Mouse (Mus musculus): ENCODE results near the gene Rad51. TPM values are rescaled to one million over a fixed set of nuclear protein-coding genes. Genes with fewer than 3 reads are reported as not detected.

The Rad51 gene
- polyA plus RNA-seq, 1 experiment = 22.1 TPM

- DNase-seq = no peak
- no peak for TF ChIP-seq POLR2A (IDR thresholded peaks at IDR 0.05; ENCODE audit: control insufficient read depth, extremely low read depth, insufficient read depth, low read length, poor library complexity)
- Histone ChIP-seq H3K4me1 (replicated peaks; ENCODE audit: control insufficient read depth, insufficient read depth, low read length) (no peaks in the 10 kb centered on the region), H3K4me3 (ENCODE audit: control insufficient read depth, insufficient read depth, low read length) (no peak overlapping the region), H3K27ac (ENCODE audit: control insufficient read depth, insufficient read depth, low read length) (no peak overlapping the region), H3K36me3 (ENCODE audit: control insufficient read depth, insufficient read depth, low read length) (peaks cover 5% of the 10 kb centered on the region; the same call in 1 of the 2 replicates), H3K27me3 (ENCODE audit: control insufficient read depth, insufficient read depth, low read length) (no peaks in the 10 kb centered on the region)
- WGBS = 79% methylated on average over 6 of the region's 6 CpGs
These were observed 63.0 kb downstream of the Rad51 start for GRCm38 (mm10) chr2:119175614-119176013.

- Histone ChIP-seq H3K4me1 (replicated peaks; ENCODE audit: control insufficient read depth, insufficient read depth, low read length) (no peaks in the 10 kb centered on the region), H3K4me3 (ENCODE audit: control insufficient read depth, insufficient read depth, low read length) (no peak overlapping the region), H3K27ac (ENCODE audit: control insufficient read depth, insufficient read depth, low read length) (no peak overlapping the region), H3K36me3 (ENCODE audit: control insufficient read depth, insufficient read depth, low read length) (peaks cover 5% of the 10 kb centered on the region; the same call in 1 of the 2 replicates), H3K27me3 (ENCODE audit: control insufficient read depth, insufficient read depth, low read length) (no peaks in the 10 kb centered on the region)
- no peak for TF ChIP-seq POLR2A (IDR thresholded peaks at IDR 0.05; ENCODE audit: control insufficient read depth, extremely low read depth, insufficient read depth, low read length, poor library complexity)
- no peak for TF ChIP-seq CTCF (IDR thresholded peaks at IDR 0.05; ENCODE audit: borderline replicate concordance, control insufficient read depth, extremely low read depth, insufficient read depth, low read length, poor library complexity)
- WGBS = 93% methylated on average over 3 of the region's 3 CpGs
- no peak for DNase-seq
These were observed 64.2 kb downstream of the Rad51 start for GRCm38 (mm10) chr2:119176761-119177160.

- H3K36me3 ChIP-seq (ENCODE audit: control insufficient read depth, insufficient read depth, low read length) = peaks cover 5% of the 10 kb centered on the region; the same call in 1 of the 2 replicates
- no peaks in the 10 kb centered on the region for H3K27me3 ChIP-seq (ENCODE audit: control insufficient read depth, insufficient read depth, low read length)
- H3K4me1 ChIP-seq (replicated peaks; ENCODE audit: control insufficient read depth, insufficient read depth, low read length) = no peaks in the 10 kb centered on the region
- 88% methylated on average over 5 of the region's 5 CpGs for WGBS
- no peak overlapping the region for H3K4me3 ChIP-seq (ENCODE audit: control insufficient read depth, insufficient read depth, low read length)
- no peak overlapping the region for H3K27ac ChIP-seq (ENCODE audit: control insufficient read depth, insufficient read depth, low read length)
- no peak for TF ChIP-seq POLR2A (IDR thresholded peaks at IDR 0.05; ENCODE audit: control insufficient read depth, extremely low read depth, insufficient read depth, low read length, poor library complexity)
- no peak for TF ChIP-seq CTCF (IDR thresholded peaks at IDR 0.05; ENCODE audit: borderline replicate concordance, control insufficient read depth, extremely low read depth, insufficient read depth, low read length, poor library complexity)
- DNase-seq = no peak
These were observed 64.9 kb downstream of the Rad51 start for GRCm38 (mm10) chr2:119177384-119177939.

- Histone ChIP-seq H3K4me1 (replicated peaks; ENCODE audit: control insufficient read depth, insufficient read depth, low read length) (no peaks in the 10 kb centered on the region), H3K27me3 (ENCODE audit: control insufficient read depth, insufficient read depth, low read length) (no peaks in the 10 kb centered on the region), H3K4me3 (ENCODE audit: control insufficient read depth, insufficient read depth, low read length) (no peak overlapping the region), H3K27ac (ENCODE audit: control insufficient read depth, insufficient read depth, low read length) (no peak overlapping the region), H3K36me3 (ENCODE audit: control insufficient read depth, insufficient read depth, low read length) (peaks cover 17% of the 10 kb centered on the region)
- no peak for DNase-seq
- TF ChIP-seq POLR2A (IDR thresholded peaks at IDR 0.05; ENCODE audit: control insufficient read depth, extremely low read depth, insufficient read depth, low read length, poor library complexity) (no peak), CTCF (IDR thresholded peaks at IDR 0.05; ENCODE audit: borderline replicate concordance, control insufficient read depth, extremely low read depth, insufficient read depth, low read length, poor library complexity) (no peak)
- 98% methylated on average over 7 of the region's 7 CpGs for WGBS
These were observed 70.3 kb downstream of the Rad51 start for GRCm38 (mm10) chr2:119182914-119183313.

- Histone ChIP-seq H3K4me1 (replicated peaks; ENCODE audit: control insufficient read depth, insufficient read depth, low read length) (peaks cover 3% of the 10 kb centered on the region), H3K36me3 (ENCODE audit: control insufficient read depth, insufficient read depth, low read length) (peaks cover 9% of the 10 kb centered on the region; the same call in 1 of the 2 replicates), H3K4me3 (ENCODE audit: control insufficient read depth, insufficient read depth, low read length) (peak overlapping the region; percentile 27), H3K27ac (ENCODE audit: control insufficient read depth, insufficient read depth, low read length) (no peak overlapping the region), H3K27me3 (ENCODE audit: control insufficient read depth, insufficient read depth, low read length) (no peaks in the 10 kb centered on the region)
- DNase-seq = peak; percentile 86
- WGBS = 5% methylated on average over 15 of the region's 15 CpGs
- TF ChIP-seq CTCF (IDR thresholded peaks at IDR 0.05; ENCODE audit: borderline replicate concordance, control insufficient read depth, extremely low read depth, insufficient read depth, low read length, poor library complexity) (peak; percentile 90), POLR2A (IDR thresholded peaks at IDR 0.05; ENCODE audit: control insufficient read depth, extremely low read depth, insufficient read depth, low read length, poor library complexity) (no peak)
These were observed 76.6 kb downstream of the Rad51 start for GRCm38 (mm10) chr2:119189029-119189710.

- no peak overlapping the region for H3K27ac ChIP-seq (ENCODE audit: control insufficient read depth, insufficient read depth, low read length)
- TF ChIP-seq CTCF (IDR thresholded peaks at IDR 0.05; ENCODE audit: borderline replicate concordance, control insufficient read depth, extremely low read depth, insufficient read depth, low read length, poor library complexity) (no peak), POLR2A (IDR thresholded peaks at IDR 0.05; ENCODE audit: control insufficient read depth, extremely low read depth, insufficient read depth, low read length, poor library complexity) (no peak)
- no peaks in the 10 kb centered on the region for H3K36me3 ChIP-seq (ENCODE audit: control insufficient read depth, insufficient read depth, low read length)
- H3K27me3 ChIP-seq (ENCODE audit: control insufficient read depth, insufficient read depth, low read length) = no peaks in the 10 kb centered on the region
- H3K4me1 ChIP-seq (replicated peaks; ENCODE audit: control insufficient read depth, insufficient read depth, low read length) = peaks cover 3% of the 10 kb centered on the region
- 91% methylated on average over 5 of the region's 5 CpGs for WGBS
- H3K4me3 ChIP-seq (ENCODE audit: control insufficient read depth, insufficient read depth, low read length) = no peak overlapping the region
- no peak for DNase-seq
These were observed 78.4 kb downstream of the Rad51 start for GRCm38 (mm10) chr2:119190969-119191368.

Measured in thymus, adult 2 months (tissue).